Mouse (Mus musculus): ENCODE data around the gene Trim33. TPM values are rescaled to one million over a fixed set of nuclear protein-coding genes. Genes with fewer than 3 reads are reported as not detected.

The Trim33 gene
- polyA plus RNA-seq, 1 experiment = 18.1 TPM

DNA sequence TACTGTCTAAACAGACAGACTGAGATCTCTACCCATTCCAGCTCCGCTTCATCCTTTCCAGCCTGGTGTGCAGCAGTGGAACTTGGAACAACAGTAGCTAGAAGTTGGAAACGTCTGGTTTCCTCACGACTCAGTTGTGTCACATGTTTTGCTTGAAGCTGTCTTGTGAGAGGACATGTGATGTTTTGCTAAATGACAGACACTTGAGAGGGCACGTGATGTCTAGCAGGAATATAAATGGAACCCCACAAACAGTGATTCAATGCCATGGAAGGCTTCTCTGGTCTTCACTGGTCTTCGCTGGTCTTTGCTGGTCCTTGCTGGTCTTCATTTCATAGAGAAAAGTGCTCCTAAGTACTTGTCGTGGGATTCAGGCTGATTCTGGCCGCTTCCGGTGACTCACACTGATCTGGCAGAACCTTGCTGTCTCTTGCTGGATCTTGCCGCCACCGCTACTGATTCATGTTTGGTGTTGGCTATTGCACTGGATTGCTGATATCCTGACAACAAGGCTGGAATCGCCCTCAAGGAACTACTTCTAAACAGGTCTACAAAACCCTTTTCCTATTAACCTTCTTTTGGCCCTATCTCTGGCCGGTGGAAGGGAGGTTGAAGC lies 16.2 kb upstream of the Trim33 start:
- Histone ChIP-seq H3K4me1 (ENCODE audit: control insufficient read depth, insufficient read depth, low read length) (no peaks in the 10 kb centered on the region), H3K27ac (ENCODE audit: insufficient read depth, low read length) (no peak overlapping the region), H3K4me3 (replicated peaks; ENCODE audit: insufficient read depth, low read depth, low read length) (no peak overlapping the region), H3K27me3 (ENCODE audit: control insufficient read depth, insufficient read depth, low read length) (no peaks in the 10 kb centered on the region)
- no peak for DNase-seq
- WGBS = 90% methylated on average over 12 of the region's 12 CpGs
- TF ChIP-seq CTCF (IDR thresholded peaks at IDR 0.05; ENCODE audit: borderline replicate concordance, insufficient read depth, low read depth, low read length) (no peak), POLR2A (IDR thresholded peaks at IDR 0.05; ENCODE audit: borderline replicate concordance, insufficient read depth, low read length) (no peak)

- DNase-seq = peak in 1 of 2 experiments; percentile 51
- WGBS = 12% methylated on average over 11 of the region's 11 CpGs
- TF ChIP-seq CTCF (IDR thresholded peaks at IDR 0.05; ENCODE audit: borderline replicate concordance, insufficient read depth, low read depth, low read length) (no peak), POLR2A (IDR thresholded peaks at IDR 0.05; ENCODE audit: borderline replicate concordance, insufficient read depth, low read length) (no peak)
- H3K4me3 ChIP-seq (replicated peaks; ENCODE audit: insufficient read depth, low read depth, low read length) = peak overlapping the region; percentile 79
- peak overlapping the region; percentile 84 for H3K27ac ChIP-seq (ENCODE audit: insufficient read depth, low read length)
- no peaks in the 10 kb centered on the region for H3K4me1 ChIP-seq (ENCODE audit: control insufficient read depth, insufficient read depth, low read length)
- H3K27me3 ChIP-seq (ENCODE audit: control insufficient read depth, insufficient read depth, low read length) = no peaks in the 10 kb centered on the region
These were observed 422 bp upstream of the Trim33 start for GRCm38 (mm10) chr3:103278561-103279181.

DNA sequence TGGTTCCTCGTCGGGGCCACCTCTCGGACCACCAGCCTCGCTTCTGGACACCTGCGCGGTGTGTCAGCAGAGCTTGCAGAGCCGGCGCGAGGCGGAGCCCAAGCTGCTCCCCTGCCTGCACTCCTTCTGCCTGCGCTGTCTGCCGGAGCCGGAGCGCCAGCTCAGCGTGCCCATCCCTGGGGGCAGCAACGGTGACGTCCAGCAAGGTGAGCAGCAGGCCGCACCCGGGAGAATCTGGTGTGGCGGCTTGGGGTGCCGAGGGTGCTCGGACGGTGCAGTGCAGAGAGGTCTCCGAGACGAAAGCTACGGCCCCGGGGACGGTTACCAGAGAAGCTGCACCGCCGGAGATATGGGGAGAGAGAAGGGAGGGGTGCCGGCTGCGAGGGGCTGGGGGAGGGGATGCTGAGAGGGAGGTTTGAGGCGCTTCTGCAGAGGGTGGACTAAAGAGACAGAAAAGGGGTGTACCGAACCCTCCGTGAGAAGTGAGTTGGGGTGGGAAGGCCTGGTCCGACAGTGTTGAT lies 1.2 kb downstream of the Trim33 start:
- no peak for TF ChIP-seq CTCF (IDR thresholded peaks at IDR 0.05; ENCODE audit: borderline replicate concordance, insufficient read depth, low read depth, low read length)
- TF ChIP-seq POLR2A (IDR thresholded peaks at IDR 0.05; ENCODE audit: borderline replicate concordance, insufficient read depth, low read length) = no peak
- no peaks in the 10 kb centered on the region for H3K4me1 ChIP-seq (ENCODE audit: control insufficient read depth, insufficient read depth, low read length)
- peak; percentile 70 to 72 for DNase-seq
- H3K27ac ChIP-seq (ENCODE audit: insufficient read depth, low read length) = 0 out of 2 replicates have a peak overlapping the region, but pooled peaks have one; percentile 17
- H3K4me3 ChIP-seq (replicated peaks; ENCODE audit: insufficient read depth, low read depth, low read length) = peak overlapping the region; percentile 91
- under 1% methylated on average over 36 of the region's 36 CpGs for WGBS
- H3K27me3 ChIP-seq (ENCODE audit: control insufficient read depth, insufficient read depth, low read length) = no peaks in the 10 kb centered on the region

- TF ChIP-seq CTCF (IDR thresholded peaks at IDR 0.05; ENCODE audit: borderline replicate concordance, insufficient read depth, low read depth, low read length) (no peak), POLR2A (IDR thresholded peaks at IDR 0.05; ENCODE audit: borderline replicate concordance, insufficient read depth, low read length) (no peak)
- Histone ChIP-seq H3K4me3 (replicated peaks; ENCODE audit: insufficient read depth, low read depth, low read length) (peak overlapping the region; percentile 91), H3K4me1 (ENCODE audit: control insufficient read depth, insufficient read depth, low read length) (no peaks in the 10 kb centered on the region), H3K27ac (ENCODE audit: insufficient read depth, low read length) (no peak overlapping the region), H3K27me3 (ENCODE audit: control insufficient read depth, insufficient read depth, low read length) (no peaks in the 10 kb centered on the region)
- 32% methylated on average over 5 of the region's 5 CpGs for WGBS
- DNase-seq = peak in 1 of 2 experiments; percentile 17
These were observed 1.8 kb downstream of the Trim33 start for GRCm38 (mm10) chr3:103280875-103281274.

DNA sequence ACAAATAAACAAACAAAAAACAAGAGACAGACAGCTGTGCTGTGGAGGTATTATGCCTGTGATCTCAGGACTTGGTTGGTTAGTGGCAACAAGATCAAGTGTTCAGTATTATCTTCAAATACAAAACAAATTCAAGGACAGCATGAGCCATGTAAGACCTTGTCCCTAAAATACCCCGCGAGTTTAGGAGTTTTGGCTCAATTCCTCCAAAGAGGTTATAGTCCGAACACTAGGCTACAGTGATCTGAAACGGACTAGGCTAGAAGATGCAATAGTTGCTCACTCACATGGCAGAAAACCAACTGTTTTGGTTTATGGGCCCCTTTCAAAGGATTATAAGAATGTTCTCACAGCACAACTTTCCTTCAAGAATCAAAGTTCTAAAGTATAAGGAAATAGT lies 9.7 kb downstream of the Trim33 start:
- H3K27ac ChIP-seq (ENCODE audit: insufficient read depth, low read length) = no peak overlapping the region
- no peak overlapping the region for H3K4me3 ChIP-seq (replicated peaks; ENCODE audit: insufficient read depth, low read depth, low read length)
- no peak for TF ChIP-seq POLR2A (IDR thresholded peaks at IDR 0.05; ENCODE audit: borderline replicate concordance, insufficient read depth, low read length)
- WGBS = 78% methylated on average over 4 of the region's 4 CpGs
- DNase-seq = no peak
- H3K27me3 ChIP-seq (ENCODE audit: control insufficient read depth, insufficient read depth, low read length) = no peaks in the 10 kb centered on the region
- H3K4me1 ChIP-seq (ENCODE audit: control insufficient read depth, insufficient read depth, low read length) = no peaks in the 10 kb centered on the region

DNA sequence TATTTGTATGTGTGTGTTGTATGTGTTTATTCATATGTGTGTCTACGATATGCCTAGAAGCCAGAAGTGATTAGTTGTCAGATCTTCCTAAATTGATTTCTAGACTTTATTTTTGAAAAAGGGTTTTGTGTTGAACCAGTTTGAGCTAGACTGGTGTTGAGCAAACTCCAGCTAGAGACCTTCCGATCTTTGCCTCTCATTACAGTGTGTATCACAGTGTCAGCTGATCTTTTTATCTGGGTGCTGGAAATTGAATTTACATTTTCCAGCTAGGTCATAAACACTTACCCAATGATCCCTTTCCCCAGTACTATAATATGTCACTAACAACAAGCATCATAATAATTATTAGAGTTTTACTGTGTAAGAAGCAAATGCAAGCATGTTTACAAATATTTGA lies 12.0 kb downstream of the Trim33 start:
- WGBS = 92% methylated on average over 2 of the region's 2 CpGs
- Histone ChIP-seq H3K4me1 (ENCODE audit: control insufficient read depth, insufficient read depth, low read length) (no peaks in the 10 kb centered on the region), H3K27me3 (ENCODE audit: control insufficient read depth, insufficient read depth, low read length) (no peaks in the 10 kb centered on the region), H3K27ac (ENCODE audit: insufficient read depth, low read length) (no peak overlapping the region), H3K4me3 (replicated peaks; ENCODE audit: insufficient read depth, low read depth, low read length) (no peak overlapping the region)
- TF ChIP-seq POLR2A (IDR thresholded peaks at IDR 0.05; ENCODE audit: borderline replicate concordance, insufficient read depth, low read length) = no peak
- no peak for TF ChIP-seq CTCF (IDR thresholded peaks at IDR 0.05; ENCODE audit: borderline replicate concordance, insufficient read depth, low read depth, low read length)
- no peak for DNase-seq

GRCm38 (mm10) chr3:103305411-103305982 lies 26.4 kb downstream of the Trim33 start:
- peak in 1 of 2 experiments; percentile 27 for DNase-seq
- 47% methylated on average over 6 of the region's 6 CpGs for WGBS
- Histone ChIP-seq H3K4me1 (ENCODE audit: control insufficient read depth, insufficient read depth, low read length) (no peaks in the 10 kb centered on the region; the same call in 1 of the 2 replicates), H3K27me3 (ENCODE audit: control insufficient read depth, insufficient read depth, low read length) (no peaks in the 10 kb centered on the region), H3K4me3 (replicated peaks; ENCODE audit: insufficient read depth, low read depth, low read length) (no peak overlapping the region), H3K27ac (ENCODE audit: insufficient read depth, low read length) (no peak overlapping the region)
- TF ChIP-seq POLR2A (IDR thresholded peaks at IDR 0.05; ENCODE audit: borderline replicate concordance, insufficient read depth, low read length) (no peak), CTCF (IDR thresholded peaks at IDR 0.05; ENCODE audit: borderline replicate concordance, insufficient read depth, low read depth, low read length) (no peak)
